Mouse (Mus musculus) kidney, embryonic 15.5 days (tissue): ENCODE data around the gene Npm1. TPM values are rescaled to one million over a fixed set of nuclear protein-coding genes. Genes with fewer than 3 reads are reported as not detected.

ENCODE experiments used
- ATAC-seq: fragments of 200-750 bp; cut with Nextera tagmentation; replicated peaks from 2 replicates; pipeline ENCODE4 v1.8.0; 2017; ENCODE audit warnings: moderate TSS enrichment; ENCODE audit not compliant: low FRiP score
- H3K27ac ChIP-seq: fragments of 300-500 bp; sonication (generic); 2 replicates; pipeline ENCODE4 v1.5.1; 2015; ENCODE audit warnings: mild to moderate bottlenecking, inconsistent platforms
- H3K27me3 ChIP-seq: fragments of 300-500 bp; sonication (generic); 2 replicates; pipeline ENCODE4 v1.6.1; 2015; ENCODE audit warnings: inconsistent platforms
- H3K36me3 ChIP-seq: fragments of 300-500 bp; sonication (generic); 2 replicates; pipeline ENCODE4 v1.6.1; 2015; ENCODE audit warnings: inconsistent platforms
- H3K4me1 ChIP-seq: fragments of 300-500 bp; sonication (generic); 2 replicates; pipeline ENCODE4 v1.6.1; 2015; ENCODE audit warnings: inconsistent platforms
- H3K4me2 ChIP-seq: fragments of 300-500 bp; sonication (generic); 2 replicates; pipeline ENCODE4 v1.6.1; 2015; ENCODE audit warnings: moderate library complexity, mild to moderate bottlenecking, inconsistent platforms
- H3K4me3 ChIP-seq: fragments of 300-500 bp; sonication (generic); replicated peaks from 2 replicates; pipeline ENCODE4 v1.5.1; 2015; ENCODE audit warnings: mild to moderate bottlenecking, inconsistent platforms
- H3K9ac ChIP-seq: fragments of 300-500 bp; sonication (generic); 2 replicates; pipeline ENCODE4 v1.6.1; 2015; ENCODE audit warnings: mild to moderate bottlenecking, inconsistent platforms
- H3K9me3 ChIP-seq: fragments of 300-500 bp; sonication (generic); replicated peaks from 2 replicates; pipeline ENCODE4 v1.6.1; 2016; ENCODE audit warnings: inconsistent platforms
- WGBS: fragments of 180-500 bp; shearing (Covaris S2); methylation state at CpG from one replicate; pipeline ENCODE4 v1.1.7; 2015; ENCODE audit warnings: mixed read lengths; 5-methylcytosine and 5-hydroxymethylcytosine counted together
- polyA plus RNA-seq: library from polyadenylated mRNA; unstranded; fragments of >200 nt; fragmentation: Nextera tagmentation; extraction: Ambion mirVana; gene quantifications from 2 replicates; pipeline ENCODE4 v1.2.1, GENCODE M21; 2015

The Npm1 gene
- polyA plus RNA-seq, 1 experiment from 2014 or later: 1,128 TPM

DNA sequence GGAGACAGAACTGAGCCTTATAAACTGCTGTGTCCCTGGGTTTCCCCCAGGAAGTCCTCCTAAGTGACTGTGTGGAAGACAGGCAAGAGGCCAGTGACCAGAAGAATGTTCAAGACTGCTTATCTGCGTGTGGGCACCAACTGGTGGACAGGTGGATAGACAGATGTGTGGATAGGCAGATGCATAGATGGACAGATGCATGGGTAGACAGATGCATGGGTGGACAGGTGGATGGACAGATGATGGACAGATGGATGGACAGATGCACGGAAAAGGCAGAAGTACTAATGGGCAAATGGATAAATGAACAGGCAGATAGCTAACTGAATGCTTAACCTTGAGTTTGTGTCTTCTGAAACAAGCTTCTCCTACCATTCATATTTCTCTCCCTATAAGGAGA lies 52.9 kb downstream of the Npm1 start:
- peaks cover 11% of the 10 kb centered on the region; the same call in 1 of the 2 replicates for H3K27me3 ChIP-seq
- WGBS: 80% methylated on average over 2 of the region's 2 CpGs
- H3K27ac ChIP-seq: no peak overlapping the region
- no peak overlapping the region for H3K9ac ChIP-seq
- H3K4me1 ChIP-seq: no peaks in the 10 kb centered on the region
- no peaks in the 10 kb centered on the region for H3K9me3 ChIP-seq
- no peak for ATAC-seq
- no peak overlapping the region for H3K4me2 ChIP-seq
- no peak overlapping the region for H3K4me3 ChIP-seq
- no peaks in the 10 kb centered on the region for H3K36me3 ChIP-seq

DNA sequence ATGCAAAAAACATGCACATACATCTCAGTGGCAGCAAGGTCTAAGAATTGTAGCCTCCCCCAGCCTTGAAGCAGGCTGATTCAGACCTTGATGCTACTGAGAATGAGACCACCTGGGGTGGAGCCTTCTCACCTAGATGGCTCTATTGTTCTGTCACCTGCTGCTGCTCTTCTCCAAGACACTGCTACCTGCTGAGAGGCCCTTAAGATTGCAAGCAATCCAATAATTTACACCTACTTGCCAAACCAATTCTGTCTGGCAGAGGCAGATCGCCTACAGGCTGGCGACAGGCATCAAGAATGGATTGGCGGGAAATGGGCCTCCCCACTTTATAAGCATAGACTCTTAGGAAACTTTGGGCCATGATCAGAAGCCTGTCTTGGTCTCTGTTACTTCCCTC lies 55.5 kb downstream of the Npm1 start:
- Histone ChIP-seq H3K4me1 (0 out of 2 replicates have a peak, but pooled peaks cover 3% of the 10 kb centered on the region), H3K9ac (no peak overlapping the region), H3K4me3 (no peak overlapping the region), H3K4me2 (no peak overlapping the region), H3K9me3 (no peaks in the 10 kb centered on the region), H3K27me3 (peaks cover 11% of the 10 kb centered on the region; the same call in 1 of the 2 replicates), H3K36me3 (no peaks in the 10 kb centered on the region), H3K27ac (no peak overlapping the region)
- no peak for ATAC-seq
- WGBS: 41% methylated on average over 3 of the region's 3 CpGs

DNA sequence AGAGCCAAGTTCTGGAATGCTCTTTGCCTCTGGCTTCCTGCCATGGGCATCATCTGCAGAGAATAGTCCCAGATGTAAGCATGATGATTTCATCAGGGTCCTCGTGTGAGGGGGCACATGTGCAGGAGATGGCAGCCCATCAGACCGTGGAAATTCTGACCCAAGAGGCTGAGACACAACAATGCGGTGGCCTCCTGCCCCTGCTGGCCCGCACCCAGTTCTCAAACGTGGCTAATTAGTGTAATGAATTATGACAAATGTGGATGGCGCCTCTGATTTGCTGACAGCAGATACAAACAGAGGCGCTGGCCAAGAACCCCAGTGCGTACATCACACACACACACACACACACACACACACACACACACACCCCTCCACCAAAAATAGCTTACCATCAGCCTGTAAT lies 58.1 kb downstream of the Npm1 start:
- H3K9ac ChIP-seq: no peak overlapping the region
- no peaks in the 10 kb centered on the region for H3K36me3 ChIP-seq
- no peak for ATAC-seq
- no peak overlapping the region for H3K27ac ChIP-seq
- H3K9me3 ChIP-seq: no peaks in the 10 kb centered on the region
- no peak overlapping the region for H3K4me3 ChIP-seq
- WGBS: 61% methylated on average over 8 of the region's 8 CpGs
- H3K4me2 ChIP-seq: no peak overlapping the region
- H3K27me3 ChIP-seq: peaks cover 9% of the 10 kb centered on the region; the same call in 1 of the 2 replicates
- H3K4me1 ChIP-seq: peaks cover 10% of the 10 kb centered on the region

DNA sequence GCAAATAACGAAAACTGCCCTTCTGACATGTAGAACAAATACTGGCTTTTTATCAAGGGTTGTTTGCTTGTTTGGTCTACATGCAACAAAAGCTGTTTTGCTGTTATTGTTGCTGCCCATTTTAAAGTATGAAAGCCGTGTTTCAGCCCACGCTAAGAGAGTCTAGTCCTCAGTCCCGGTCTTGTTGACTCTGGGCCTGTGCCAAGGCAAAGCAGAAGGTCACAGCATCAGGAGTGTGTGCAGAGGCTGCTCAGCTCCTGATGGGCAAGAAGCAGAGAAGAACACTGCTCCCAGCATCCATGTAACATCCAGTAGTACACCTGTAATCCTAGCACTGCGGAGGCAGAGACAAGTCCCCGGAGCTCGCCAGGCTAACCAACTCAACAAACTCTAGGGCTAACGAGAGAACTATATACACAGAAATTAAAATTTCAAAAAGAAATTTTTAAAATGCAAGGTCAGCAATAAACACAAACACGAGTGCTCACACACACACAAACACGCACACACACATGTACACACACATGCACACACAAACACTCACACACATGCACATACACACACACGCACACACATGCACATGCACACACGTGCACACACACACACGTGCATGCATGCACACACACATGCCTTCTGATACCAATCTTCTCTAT lies 59.6 kb downstream of the Npm1 start:
- H3K9me3 ChIP-seq: no peaks in the 10 kb centered on the region
- no peak overlapping the region for H3K9ac ChIP-seq
- WGBS: 79% methylated on average over 13 of the region's 13 CpGs
- H3K4me3 ChIP-seq: no peak overlapping the region
- no peak overlapping the region for H3K27ac ChIP-seq
- no peak overlapping the region for H3K4me2 ChIP-seq
- ATAC-seq: no peak
- no peaks in the 10 kb centered on the region for H3K36me3 ChIP-seq
- H3K4me1 ChIP-seq: peaks cover 13% of the 10 kb centered on the region
- H3K27me3 ChIP-seq: peaks cover 3% of the 10 kb centered on the region; the same call in 1 of the 2 replicates

Other genes starting within 250 kb of the Npm1 start
- 2.5 and 4.3 TPM in 2 replicates for gene Fgf18, start 15.8 kb downstream of the Npm1 start, polyA plus RNA-seq
- gene Tlx3, start 40.4 kb upstream of the Npm1 start, polyA plus RNA-seq: 0.30 TPM in 1 of 2 replicates, not detected in the other
- not detected in 2 replicates for gene Gm12117, start 113.5 kb upstream of the Npm1 start, polyA plus RNA-seq